26 mouse cellular contexts compared by ENCODE assay signal in the genomic region with DNA sequence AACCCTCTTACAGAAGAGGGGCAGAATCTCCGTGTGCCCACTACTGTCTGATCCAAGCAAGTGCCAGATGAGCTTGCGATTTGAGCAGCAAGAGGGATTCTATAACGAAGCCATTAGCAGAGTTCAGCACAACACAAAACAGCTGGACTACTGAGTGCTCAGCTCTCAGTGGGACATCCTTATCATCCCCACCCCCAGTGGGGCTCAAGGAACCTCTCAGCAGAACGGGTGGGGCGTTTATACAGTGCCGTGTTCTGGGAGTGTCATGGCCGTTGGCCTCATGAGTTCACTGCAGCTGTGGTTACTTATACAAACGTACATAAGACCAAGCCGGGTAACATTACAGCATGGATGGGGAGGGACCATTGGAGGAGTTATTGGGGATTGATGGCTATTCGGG. TPM values are rescaled to one million over a fixed set of nuclear protein-coding genes. Genes with fewer than 3 reads are reported as not detected.
DNase-seq lines count a peak whose midpoint lies in the region; ATAC-seq and TF ChIP-seq lines count a peak whose summit lies in the region.
"Had no signal": no experiment of that assay in that cellular context is flagged by ENCODE, and none has a peak within 500 bp of the region (broad histone marks: within the 10 kb centered on the region; RNA-seq: fewer than 3 reads in every experiment).

No protein-coding gene starts in this region.

- H3K4me1 ChIP-seq in intestine, embryonic 16.5 days (ENCODE audit: control insufficient read depth, insufficient read depth, low read length) = peaks cover 10% of the 10 kb centered on the region
- H3K4me1 ChIP-seq in intestine, embryonic 15.5 days (replicated peaks) = peaks cover 12% of the 10 kb centered on the region
- H3K4me1 ChIP-seq in liver, embryonic 13.5 days (replicated peaks) = peaks cover 43% of the 10 kb centered on the region
- H3K4me1 ChIP-seq in midbrain, postnatal 0 days (ENCODE audit: insufficient read depth, low read length) = peaks cover 6% of the 10 kb centered on the region; the same call in 1 of the 2 replicates
- H3K4me1 ChIP-seq in midbrain, embryonic 14.5 days (ENCODE audit: control insufficient read depth, insufficient read depth, low read length) = peaks cover 9% of the 10 kb centered on the region
- H3K4me1 ChIP-seq in hindbrain, postnatal 0 days (ENCODE audit: insufficient read depth, low read length) = no peaks in the 10 kb centered on the region

- H3K4me3 ChIP-seq in intestine, embryonic 16.5 days (ENCODE audit: low read length) = no peak overlapping the region
- no peak overlapping the region for H3K4me3 ChIP-seq in intestine, embryonic 15.5 days (replicated peaks)
- no peak overlapping the region for H3K4me3 ChIP-seq in liver, embryonic 13.5 days (replicated peaks)
- H3K4me3 ChIP-seq in midbrain, postnatal 0 days (ENCODE audit: low read depth, low read length) = no peak overlapping the region
- no peak overlapping the region for H3K4me3 ChIP-seq in midbrain, embryonic 14.5 days (replicated peaks; ENCODE audit: low read depth, low read length)
- no peak overlapping the region for H3K4me3 ChIP-seq in hindbrain, postnatal 0 days (ENCODE audit: low read length)
- H3K4me3 ChIP-seq: forebrain, embryonic 13.5 days; limb, embryonic 10.5 days; limb, embryonic 15.5 days; midbrain, embryonic 15.5 days had no signal

- H3K27ac ChIP-seq in intestine, embryonic 16.5 days (ENCODE audit: low read length) = no peak overlapping the region
- H3K27ac ChIP-seq in intestine, embryonic 15.5 days = no peak overlapping the region
- 0 out of 2 replicates have a peak overlapping the region, but pooled peaks have one; percentile 9 for H3K27ac ChIP-seq in liver, embryonic 13.5 days
- no peak overlapping the region for H3K27ac ChIP-seq in midbrain, postnatal 0 days (ENCODE audit: low read depth, low read length)
- no peak overlapping the region for H3K27ac ChIP-seq in midbrain, embryonic 14.5 days (replicated peaks; ENCODE audit: low read depth, low read length)
- H3K27ac ChIP-seq in hindbrain, postnatal 0 days = no peak overlapping the region
- H3K27ac ChIP-seq: forebrain, embryonic 13.5 days; limb, embryonic 10.5 days; limb, embryonic 15.5 days; midbrain, embryonic 15.5 days had no signal

- ATAC-seq in intestine, embryonic 16.5 days = peak; percentile 47
- ATAC-seq in intestine, embryonic 15.5 days = no peak
- ATAC-seq in liver, embryonic 13.5 days (ENCODE audit: low read depth) = peak; percentile 33; the same call in 1 of the 2 replicates
- no peak for ATAC-seq in midbrain, postnatal 0 days (ENCODE audit: low FRiP score)
- ATAC-seq in midbrain, embryonic 14.5 days (ENCODE audit: low FRiP score, low TSS enrichment) = no peak
- no peak for ATAC-seq in hindbrain, postnatal 0 days
- ATAC-seq: forebrain, embryonic 13.5 days; midbrain, embryonic 15.5 days had no signal

- TF ChIP-seq CTCF in midbrain, postnatal 0 days (IDR thresholded peaks at IDR 0.05) = no peak
- no peak for TF ChIP-seq CTCF in hindbrain, postnatal 0 days (IDR thresholded peaks at IDR 0.05; ENCODE audit: low read depth)

- peak; percentile 46 for DNase-seq in c-Kit-positive CD71-positive TER-119-positive erythroid progenitor cells, embryonic 14.5 days (ENCODE audit: low spot score)
- DNase-seq in liver, embryonic 13.5 days = no peak
- no peak for DNase-seq in midbrain, postnatal 0 days (ENCODE audit: low spot score)
- no peak for DNase-seq in midbrain, embryonic 14.5 days
- DNase-seq in hindbrain, postnatal 0 days (ENCODE audit: low spot score) = no peak
- DNase-seq: adrenal gland, postnatal 10 days; cerebellum, adult 11-12 months; cerebellum, postnatal 10 days; gastrocnemius, postnatal 14 days; heart, postnatal 14 days; kidney, adult 18-20 months; kidney, postnatal 36 days; lung, embryonic 14.5 days; lung, postnatal 14 days; right cerebral cortex, adult 18-20 months; right cerebral cortex, postnatal 4 days; thymus, adult 2 months; thymus, postnatal 36 days had no signal

- H3K4me2 ChIP-seq in intestine, embryonic 16.5 days (ENCODE audit: low read depth, low read length) = no peak overlapping the region
- H3K4me2 ChIP-seq in intestine, embryonic 15.5 days (replicated peaks) = no peak overlapping the region
- H3K4me2 ChIP-seq in liver, embryonic 13.5 days = peak overlapping the region; percentile 20; the same call in 1 of the 2 replicates
- H3K4me2 ChIP-seq in midbrain, postnatal 0 days (ENCODE audit: low read depth, low read length, poor library complexity, severe bottlenecking) = no peak overlapping the region
- H3K4me2 ChIP-seq in midbrain, embryonic 14.5 days (ENCODE audit: low read length) = no peak overlapping the region
- no peak overlapping the region for H3K4me2 ChIP-seq in hindbrain, postnatal 0 days (ENCODE audit: low read depth, low read length)
- H3K4me2 ChIP-seq: forebrain, embryonic 13.5 days; limb, embryonic 15.5 days; lung, embryonic 14.5 days; midbrain, embryonic 15.5 days had no signal

- H3K9ac ChIP-seq in intestine, embryonic 16.5 days (ENCODE audit: low read depth, low read length) = no peak overlapping the region
- H3K9ac ChIP-seq in intestine, embryonic 15.5 days = no peak overlapping the region
- H3K9ac ChIP-seq in liver, embryonic 13.5 days = no peak overlapping the region
- no peak overlapping the region for H3K9ac ChIP-seq in midbrain, postnatal 0 days (replicated peaks; ENCODE audit: low read length, poor library complexity, severe bottlenecking)
- no peak overlapping the region for H3K9ac ChIP-seq in midbrain, embryonic 14.5 days (replicated peaks; ENCODE audit: low read length)
- H3K9ac ChIP-seq in hindbrain, postnatal 0 days (replicated peaks; ENCODE audit: low read length) = no peak overlapping the region
- H3K9ac ChIP-seq: forebrain, embryonic 13.5 days; limb, embryonic 15.5 days; lung, embryonic 14.5 days; midbrain, embryonic 15.5 days had no signal

- WGBS in intestine, embryonic 16.5 days = 46% methylated on average over 10 of the region's 10 CpGs
- 59% methylated on average over 10 of the region's 10 CpGs for WGBS in intestine, embryonic 15.5 days
- WGBS in liver, embryonic 13.5 days (ENCODE audit: insufficient replicate concordance) = 42% methylated on average over 10 of the region's 10 CpGs
- 76% methylated on average over 10 of the region's 10 CpGs for WGBS in midbrain, postnatal 0 days
- 75% methylated on average over 10 of the region's 10 CpGs for WGBS in midbrain, embryonic 14.5 days
- 69% methylated on average over 10 of the region's 10 CpGs for WGBS in hindbrain, postnatal 0 days

- H3K27me3 ChIP-seq in intestine, embryonic 16.5 days (replicated peaks; ENCODE audit: control insufficient read depth, insufficient read depth, low read length) = no peaks in the 10 kb centered on the region
- no peaks in the 10 kb centered on the region for H3K27me3 ChIP-seq in intestine, embryonic 15.5 days (replicated peaks)
- no peaks in the 10 kb centered on the region for H3K27me3 ChIP-seq in liver, embryonic 13.5 days
- H3K27me3 ChIP-seq in midbrain, postnatal 0 days (ENCODE audit: insufficient read depth, low read length) = no peaks in the 10 kb centered on the region
- H3K27me3 ChIP-seq in midbrain, embryonic 14.5 days (ENCODE audit: control insufficient read depth, insufficient read depth, low read length) = no peaks in the 10 kb centered on the region
- H3K27me3 ChIP-seq in hindbrain, postnatal 0 days (ENCODE audit: insufficient read depth, low read length) = no peaks in the 10 kb centered on the region
- H3K27me3 ChIP-seq: forebrain, embryonic 13.5 days; limb, embryonic 15.5 days; midbrain, embryonic 15.5 days had no signal

- H3K9me3 ChIP-seq in intestine, embryonic 16.5 days (ENCODE audit: control insufficient read depth, low read length) = no peaks in the 10 kb centered on the region
- no peaks in the 10 kb centered on the region for H3K9me3 ChIP-seq in intestine, embryonic 15.5 days
- peaks cover 15% of the 10 kb centered on the region for H3K9me3 ChIP-seq in liver, embryonic 13.5 days (replicated peaks)
- peaks cover 3% of the 10 kb centered on the region; the same call in 1 of the 2 replicates for H3K9me3 ChIP-seq in midbrain, postnatal 0 days (ENCODE audit: low read length)
- no peaks in the 10 kb centered on the region; the same call in 1 of the 2 replicates for H3K9me3 ChIP-seq in midbrain, embryonic 14.5 days (ENCODE audit: control insufficient read depth, low read length)
- H3K9me3 ChIP-seq in hindbrain, postnatal 0 days (ENCODE audit: low read length) = 0 out of 2 replicates have a peak, but pooled peaks cover 6% of the 10 kb centered on the region
- H3K9me3 ChIP-seq: forebrain, embryonic 13.5 days; limb, embryonic 15.5 days; midbrain, embryonic 15.5 days had no signal

- H3K36me3 ChIP-seq in intestine, embryonic 16.5 days (ENCODE audit: control insufficient read depth, insufficient read depth, low read length) = no peaks in the 10 kb centered on the region
- no peaks in the 10 kb centered on the region for H3K36me3 ChIP-seq in intestine, embryonic 15.5 days
- H3K36me3 ChIP-seq in liver, embryonic 13.5 days = no peaks in the 10 kb centered on the region
- no peaks in the 10 kb centered on the region for H3K36me3 ChIP-seq in midbrain, postnatal 0 days (ENCODE audit: insufficient read depth, low read length)
- H3K36me3 ChIP-seq in midbrain, embryonic 14.5 days (ENCODE audit: control insufficient read depth, insufficient read depth, low read length) = no peaks in the 10 kb centered on the region
- H3K36me3 ChIP-seq in hindbrain, postnatal 0 days (ENCODE audit: insufficient read depth, low read length) = no peaks in the 10 kb centered on the region
- H3K36me3 ChIP-seq: limb, embryonic 10.5 days; limb, embryonic 15.5 days; midbrain, embryonic 15.5 days had no signal

RNA-seq across cellular contexts. Expression of gene Cdpf1, which starts 1.9 kb away (rescaled TPM):
- 58.2 and 62.2 TPM in 2 replicates for polyA plus RNA-seq in intestine, embryonic 16.5 days (2015; fragmentation: Nextera tagmentation; extraction: Ambion mirVana)
- polyA plus RNA-seq in intestine, embryonic 15.5 days (2015; fragmentation: Nextera tagmentation; extraction: Ambion mirVana) = 48.8 and 59.4 TPM in 2 replicates
- 25.9 and 27.7 TPM in 2 replicates for polyA plus RNA-seq in liver, embryonic 13.5 days (2015; fragmentation: Nextera tagmentation; extraction: Ambion mirVana)
- 16.2 and 31.7 TPM in 2 replicates for total RNA-seq in midbrain, postnatal 0 days (2014; rRNA removed)
- 22.8 and 23.0 TPM in 2 replicates for polyA plus RNA-seq in midbrain, postnatal 0 days (2015; fragmentation: Nextera tagmentation; extraction: Ambion mirVana)
- polyA plus RNA-seq in midbrain, embryonic 14.5 days (2014; fragmentation: Nextera tagmentation; extraction: Ambion mirVana) = 17.9 and 19.4 TPM in 2 replicates
- total RNA-seq in hindbrain, postnatal 0 days (2014; rRNA removed) = 21.0 and 32.6 TPM in 2 replicates
- 22.9 and 25.0 TPM in 2 replicates for polyA plus RNA-seq in hindbrain, postnatal 0 days (2015; fragmentation: Nextera tagmentation; extraction: Ambion mirVana)

RNA-seq across cellular contexts. Expression of gene Pkdrej, which starts 8.1 kb away (rescaled TPM):
- polyA plus RNA-seq in intestine, embryonic 16.5 days (2015; fragmentation: Nextera tagmentation; extraction: Ambion mirVana) = 0.17 and 0.18 TPM in 2 replicates
- polyA plus RNA-seq in intestine, embryonic 15.5 days (2015; fragmentation: Nextera tagmentation; extraction: Ambion mirVana) = 0.20 and 0.24 TPM in 2 replicates
- polyA plus RNA-seq in liver, embryonic 13.5 days (2015; fragmentation: Nextera tagmentation; extraction: Ambion mirVana) = 0.06 and 0.08 TPM in 2 replicates
- total RNA-seq in midbrain, postnatal 0 days (2014; rRNA removed) = 0.33 and 0.57 TPM in 2 replicates
- polyA plus RNA-seq in midbrain, postnatal 0 days (2015; fragmentation: Nextera tagmentation; extraction: Ambion mirVana) = 0.06 and 0.16 TPM in 2 replicates
- polyA plus RNA-seq in midbrain, embryonic 14.5 days (2014; fragmentation: Nextera tagmentation; extraction: Ambion mirVana) = 0.16 TPM in 1 of 2 replicates, not detected in the other
- total RNA-seq in hindbrain, postnatal 0 days (2014; rRNA removed) = 0.26 and 1.0 TPM in 2 replicates
- polyA plus RNA-seq in hindbrain, postnatal 0 days (2015; fragmentation: Nextera tagmentation; extraction: Ambion mirVana) = 0.06 and 0.13 TPM in 2 replicates
- total RNA-seq: granulocyte monocyte progenitor cell, adult 5-6 weeks; neutrophil, adult 5-6 weeks had no signal
- polyA plus RNA-seq: forebrain, embryonic 13.5 days had no signal

RNA-seq across cellular contexts. Expression of gene Ttc38, which starts 18.7 kb away (rescaled TPM):
- 13.4 and 15.1 TPM in 2 replicates for polyA plus RNA-seq in intestine, embryonic 16.5 days (2015; fragmentation: Nextera tagmentation; extraction: Ambion mirVana)
- polyA plus RNA-seq in intestine, embryonic 15.5 days (2015; fragmentation: Nextera tagmentation; extraction: Ambion mirVana) = 8.5 and 10.0 TPM in 2 replicates
- polyA plus RNA-seq in liver, embryonic 13.5 days (2015; fragmentation: Nextera tagmentation; extraction: Ambion mirVana) = 6.4 and 6.8 TPM in 2 replicates
- 3.8 and 19.1 TPM in 2 replicates for total RNA-seq in midbrain, postnatal 0 days (2014; rRNA removed)
- polyA plus RNA-seq in midbrain, postnatal 0 days (2015; fragmentation: Nextera tagmentation; extraction: Ambion mirVana) = 2.2 and 3.1 TPM in 2 replicates
- polyA plus RNA-seq in midbrain, embryonic 14.5 days (2014; fragmentation: Nextera tagmentation; extraction: Ambion mirVana) = 2.8 and 2.9 TPM in 2 replicates
- total RNA-seq in hindbrain, postnatal 0 days (2014; rRNA removed) = 4.7 and 5.4 TPM in 2 replicates
- 2.0 and 3.1 TPM in 2 replicates for polyA plus RNA-seq in hindbrain, postnatal 0 days (2015; fragmentation: Nextera tagmentation; extraction: Ambion mirVana)

RNA-seq across cellular contexts. Expression of gene Gtse1, which starts 46.1 kb away (rescaled TPM):
- 20.0 and 22.9 TPM in 2 replicates for polyA plus RNA-seq in intestine, embryonic 16.5 days (2015; fragmentation: Nextera tagmentation; extraction: Ambion mirVana)
- 22.8 and 23.5 TPM in 2 replicates for polyA plus RNA-seq in intestine, embryonic 15.5 days (2015; fragmentation: Nextera tagmentation; extraction: Ambion mirVana)
- polyA plus RNA-seq in liver, embryonic 13.5 days (2015; fragmentation: Nextera tagmentation; extraction: Ambion mirVana) = 24.9 and 27.7 TPM in 2 replicates
- 2.4 and 3.2 TPM in 2 replicates for total RNA-seq in midbrain, postnatal 0 days (2014; rRNA removed)
- polyA plus RNA-seq in midbrain, postnatal 0 days (2015; fragmentation: Nextera tagmentation; extraction: Ambion mirVana) = 1.8 and 1.9 TPM in 2 replicates
- polyA plus RNA-seq in midbrain, embryonic 14.5 days (2014; fragmentation: Nextera tagmentation; extraction: Ambion mirVana) = 3.8 and 6.4 TPM in 2 replicates
- 10.4 and 10.5 TPM in 2 replicates for total RNA-seq in hindbrain, postnatal 0 days (2014; rRNA removed)
- polyA plus RNA-seq in hindbrain, postnatal 0 days (2015; fragmentation: Nextera tagmentation; extraction: Ambion mirVana) = 4.9 and 5.4 TPM in 2 replicates

Comparison
In these comparisons a context has a peak if more than half of its experiments do, and no peak if none do; other contexts are left out.
1. ATAC-seq: peak in intestine, embryonic 16.5 days (single experiment) and liver, embryonic 13.5 days (single experiment); none in intestine, embryonic 15.5 days (single experiment), midbrain, postnatal 0 days (single experiment), midbrain, embryonic 14.5 days (single experiment) and hindbrain, postnatal 0 days (single experiment).